Mouse (Mus musculus): Measurements from ENCODE around the gene AI182371.

DNA sequence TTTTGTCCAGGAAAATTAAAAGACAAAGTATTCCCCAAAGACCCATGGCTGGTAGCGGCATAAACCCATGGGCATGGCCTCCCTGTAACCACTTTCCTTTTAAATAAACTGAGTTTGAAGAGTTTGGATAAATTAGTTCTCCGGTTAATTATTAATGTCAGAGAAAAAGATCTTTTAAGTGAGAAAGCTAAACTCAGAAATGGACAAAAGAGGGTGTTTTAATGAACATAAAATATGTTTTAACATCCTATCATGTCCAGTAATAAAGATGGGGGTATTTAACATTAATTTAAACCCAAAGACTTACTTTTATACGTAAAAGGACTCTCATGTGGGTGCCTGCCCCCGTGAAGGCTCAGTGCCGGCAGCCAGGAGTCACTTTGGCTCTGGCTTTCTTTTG, 40.0 kb downstream of the AI182371 start, which contains the start of gene Hc:
- TF ChIP-seq CTCF (IDR thresholded peaks at IDR 0.05; ENCODE audit: low read depth, low read length) = no peak
- no peak for TF ChIP-seq POLR2A (IDR thresholded peaks at IDR 0.05; ENCODE audit: extremely low read depth, insufficient read depth, low read length)
